Mouse (Mus musculus) gastrocnemius, postnatal 4 days (tissue): Measurements from ENCODE around the gene Tom1l2. TPM values are rescaled to one million over a fixed set of nuclear protein-coding genes. Genes with fewer than 3 reads are reported as not detected.

Experiments used
- DNase-seq, 2 experiments: peaks; one replicate each; pipeline ENCODE4 v3.0.0; 2021 to 2022; ENCODE audit warnings: low spot score in 2 of 2, mixed read lengths in 2 of 2
- microRNA-seq: library from miRNA; unstranded; fragments of <30 nt; microRNA quantifications from one replicate; pipeline ENCODE4 v1.2.0, GENCODE M21; 2021
- total RNA-seq, 2 experiments: library from RNA; stranded (reverse); gene quantifications; 2 replicates each; pipeline ENCODE4 v1.2.3; 2021

The Tom1l2 gene
- total RNA-seq, 2 experiments from 2014 or later: 37.4 to 45.6 TPM

DNA sequence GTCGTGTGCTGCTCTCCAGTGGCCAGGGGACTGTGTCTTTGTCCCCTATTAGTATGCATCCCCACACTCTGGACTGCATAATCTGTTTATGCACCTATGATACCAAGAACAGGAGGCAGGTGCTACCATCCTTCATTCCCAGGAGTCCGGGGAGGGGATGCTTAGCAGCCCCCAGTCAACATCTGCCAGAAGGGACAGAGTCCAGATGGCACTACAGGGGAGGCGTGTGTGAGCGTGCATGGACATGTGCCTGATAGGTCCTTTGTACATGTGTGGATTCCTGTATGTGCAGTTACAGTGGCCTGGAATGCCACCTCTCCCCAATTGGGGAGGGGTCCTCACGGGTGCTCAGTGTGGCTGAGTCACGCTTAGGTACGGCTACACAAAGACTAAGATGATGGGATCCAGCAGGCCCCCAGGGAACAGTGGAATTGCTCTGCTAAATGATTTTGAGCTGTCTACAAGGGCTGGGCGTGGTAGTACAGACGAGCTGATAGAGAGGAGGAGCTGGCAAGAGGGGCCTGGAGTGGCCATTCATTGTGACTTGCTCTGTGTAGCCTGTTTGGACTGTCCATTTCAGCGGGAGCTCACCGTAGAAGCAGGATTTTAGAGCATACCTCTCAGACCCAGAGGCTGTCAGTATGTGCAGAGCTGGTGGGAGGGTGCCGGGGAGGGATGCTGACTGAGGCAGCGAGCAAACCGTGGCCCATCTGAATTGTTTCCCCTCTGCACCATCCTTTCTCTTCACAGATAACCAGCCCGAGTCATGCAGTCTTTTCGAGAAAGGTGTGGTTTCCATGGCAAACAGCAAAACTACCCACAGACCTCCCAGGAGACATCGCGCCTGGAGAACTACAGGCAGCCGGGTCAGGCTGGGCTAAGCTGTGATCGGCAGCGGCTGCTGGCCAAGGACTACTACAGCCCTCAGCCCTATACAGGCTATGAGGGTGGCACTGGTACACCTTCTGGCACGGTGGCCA is 168.1 kb downstream of the Tom1l2 start:
- no peak for DNase-seq

DNA sequence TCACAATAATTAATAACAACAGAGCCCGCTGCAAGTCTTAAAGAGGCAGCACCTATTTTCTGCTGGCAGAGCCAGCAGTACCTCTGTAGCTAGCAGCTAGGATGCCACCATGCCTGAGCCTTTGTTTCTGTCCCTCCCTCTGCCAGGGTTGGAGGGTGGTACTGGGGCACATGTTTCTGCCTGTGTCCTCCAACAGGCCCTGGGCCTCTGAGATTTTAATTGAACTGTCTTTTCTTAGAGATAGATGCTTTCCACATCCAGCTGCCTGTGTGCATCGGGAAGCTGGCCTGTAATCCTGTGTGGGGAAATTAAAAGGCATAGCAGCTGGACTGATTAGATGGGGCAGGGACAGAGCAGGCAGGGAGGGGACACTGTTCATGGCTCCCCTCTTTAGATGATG is 170.0 kb downstream of the Tom1l2 start:
- DNase-seq: no peak

- DNase-seq: no peak
These were observed 170.5 kb downstream of the Tom1l2 start for GRCm38 (mm10) chr11:60182116-60182670.

DNA sequence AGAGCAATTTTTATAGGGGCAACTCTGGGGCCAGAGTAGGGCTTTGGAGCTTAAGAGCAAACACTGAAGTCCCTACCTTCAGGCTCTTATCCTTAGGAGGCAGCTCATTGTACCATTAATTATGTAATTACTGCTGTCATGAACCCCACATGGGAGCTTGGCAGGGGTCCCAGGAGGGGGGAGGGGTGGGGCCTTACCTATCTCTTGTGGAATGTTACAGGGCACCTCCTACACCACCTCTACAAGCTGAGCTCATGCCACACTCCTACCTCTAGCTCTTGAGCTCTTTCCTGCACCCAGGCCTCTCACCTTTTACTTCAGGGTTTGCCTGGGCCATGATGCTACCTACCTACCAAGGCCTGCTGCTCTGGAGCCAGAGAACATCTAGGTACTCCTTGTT is 174.2 kb downstream of the Tom1l2 start:
- DNase-seq: no peak

- DNase-seq: no peak
These were observed 174.7 kb downstream of the Tom1l2 start for GRCm38 (mm10) chr11:60178005-60178404.

GRCm38 (mm10) chr11:60176975-60177657 is 175.6 kb downstream of the Tom1l2 start:
- DNase-seq: no peak

Small RNA genes within 50 kb of the gene (microRNA-seq; reads per million reads assigned to microRNA genes)
- gene Gm27711 (not detected), gene Mir6921 (not detected), gene Mir6922 (not detected)

Other genes with a start within 250 kb of the Tom1l2 start
- gene Rai1, start 247.9 kb downstream of the Tom1l2 start, total RNA-seq: 10 to 100 TPM; 41.7 to 44.6 TPM
- 10 to 100 TPM; 48.6 to 53.1 TPM for gene Srebf1, start 130.3 kb downstream of the Tom1l2 start, total RNA-seq
- gene Drc3, start 424 bp upstream of the Tom1l2 start, total RNA-seq: 1 to 10 TPM; 1.0 to 1.8 TPM
- gene Gid4, start 64.2 kb upstream of the Tom1l2 start, total RNA-seq: 10 to 100 TPM; 21.0 to 23.6 TPM
- gene Atpaf2, start 65.6 kb upstream of the Tom1l2 start, total RNA-seq: 10 to 100 TPM; 29.3 to 31.7 TPM
- gene Drg2, start 101.7 kb upstream of the Tom1l2 start, total RNA-seq: 10 to 100 TPM; 43.6 to 44.5 TPM
- gene Myo15, start 116.4 kb upstream of the Tom1l2 start, total RNA-seq: under 1 TPM; 0.05 to 0.18 TPM
- 10 to 100 TPM; 70.0 to 74.3 TPM for gene Alkbh5, start 183.5 kb upstream of the Tom1l2 start, total RNA-seq